Comparison of ENCODE assay signal across 9 mouse cellular contexts in genomic region chr7:132781850-132782249, GRCm38 (mm10). TPM values are rescaled to one million over a fixed set of nuclear protein-coding genes. Genes with fewer than 3 reads are reported as not detected.
DNase-seq lines count a peak whose midpoint lies in the region; ATAC-seq and TF ChIP-seq lines count a peak whose summit lies in the region.
"Had no signal": no experiment of that assay in that cellular context is flagged by ENCODE, and none has a peak within 500 bp of the region (broad histone marks: within the 10 kb centered on the region; RNA-seq: fewer than 3 reads in every experiment).

No protein-coding gene starts in this region.

- intact Hi-C loops in left cerebral cortex, postnatal 4 days (cut with DNase I): no loop called here
- intact Hi-C loops in left cerebral cortex, postnatal 36 days (cut with DNase I): no loop called here

- H3K4me2 ChIP-seq in hindbrain, embryonic 12.5 days (replicated peaks): no peak overlapping the region
- H3K4me2 ChIP-seq in neural tube, embryonic 13.5 days: no peak overlapping the region

- no peak overlapping the region for H3K9ac ChIP-seq in hindbrain, embryonic 12.5 days
- H3K9ac ChIP-seq in neural tube, embryonic 13.5 days: no peak overlapping the region

- WGBS in hindbrain, embryonic 12.5 days: 62% methylated on average over 6 of the region's 6 CpGs
- WGBS in neural tube, embryonic 13.5 days: 57% methylated on average over 6 of the region's 6 CpGs

- TF ChIP-seq CTCF in cortical plate, adult 2 months (IDR thresholded peaks at IDR 0.05; ENCODE audit: extremely low read depth, insufficient read depth, low read length): no peak

- TF ChIP-seq POLR2A in cortical plate, adult 2 months (IDR thresholded peaks at IDR 0.05; ENCODE audit: extremely low read depth, insufficient read depth, low read length): no peak

- H3K4me3 ChIP-seq in cortical plate, adult 2 months (ENCODE audit: insufficient read depth, low read length): no peak overlapping the region
- H3K4me3 ChIP-seq in hindbrain, embryonic 12.5 days: no peak overlapping the region
- H3K4me3 ChIP-seq in neural tube, embryonic 13.5 days: no peak overlapping the region
- H3K4me3 ChIP-seq: erythroblast, embryonic 14.5 days had no signal

- H3K36me3 ChIP-seq in hindbrain, embryonic 12.5 days: peaks cover 23% of the 10 kb centered on the region
- peaks cover 17% of the 10 kb centered on the region for H3K36me3 ChIP-seq in neural tube, embryonic 13.5 days

- no peaks in the 10 kb centered on the region for H3K27me3 ChIP-seq in hindbrain, embryonic 12.5 days
- no peaks in the 10 kb centered on the region for H3K27me3 ChIP-seq in neural tube, embryonic 13.5 days

- peaks cover 23% of the 10 kb centered on the region for H3K4me1 ChIP-seq in cortical plate, adult 2 months (ENCODE audit: control insufficient read depth, insufficient read depth, low read length)
- peaks cover 45% of the 10 kb centered on the region for H3K4me1 ChIP-seq in hindbrain, embryonic 12.5 days
- H3K4me1 ChIP-seq in neural tube, embryonic 13.5 days (replicated peaks): peaks cover 53% of the 10 kb centered on the region

- ATAC-seq in hindbrain, embryonic 12.5 days (ENCODE audit: low FRiP score): no peak
- ATAC-seq in neural tube, embryonic 13.5 days (ENCODE audit: low read depth): no peak; the same call in 1 of the 2 replicates
- no peak for ATAC-seq in erythroblast, adult 5-6 weeks (replicated peaks; ENCODE audit: low FRiP score, poor library complexity, severe bottlenecking)

- H3K9me3 ChIP-seq in hindbrain, embryonic 12.5 days (replicated peaks): no peaks in the 10 kb centered on the region
- H3K9me3 ChIP-seq in neural tube, embryonic 13.5 days: no peaks in the 10 kb centered on the region

- peak overlapping the region; percentile 14; the same call in 1 of the 2 replicates for H3K27ac ChIP-seq in cortical plate, adult 2 months (ENCODE audit: insufficient read depth, low read length)
- H3K27ac ChIP-seq in hindbrain, embryonic 12.5 days: peak overlapping the region; percentile 62
- peak overlapping the region; percentile 53 for H3K27ac ChIP-seq in neural tube, embryonic 13.5 days (replicated peaks)

- peak; percentile 42 for DNase-seq in left cerebral cortex, postnatal 4 days
- no peak for DNase-seq in left cerebral cortex, postnatal 36 days (ENCODE audit: low spot score in 2 of 2)
- no peak for DNase-seq in urinary bladder, postnatal 14 days (ENCODE audit: low spot score)
- no peak for DNase-seq in layer of hippocampus, adult 18-20 months (ENCODE audit: low spot score in 2 of 2)

RNA-seq across cellular contexts. Expression of gene Fam53b, which starts 31.8 kb away (rescaled TPM):
- 10 to 100 TPM; 13.4 to 13.8 TPM for total RNA-seq in left cerebral cortex, postnatal 4 days (2021)
- total RNA-seq in left cerebral cortex, postnatal 36 days (2021): 10 to 100 TPM; 50.9 to 61.0 TPM
- polyA plus RNA-seq in cortical plate, adult 2 months (2012; rRNA removed): 21.4 and 21.9 TPM in 2 replicates
- 22.7 and 25.3 TPM in 2 replicates for polyA plus RNA-seq in hindbrain, embryonic 12.5 days (2016; fragmentation: Nextera tagmentation; extraction: Ambion mirVana)
- 13.9 and 16.0 TPM in 2 replicates for polyA plus RNA-seq in neural tube, embryonic 13.5 days (2015; fragmentation: Nextera tagmentation; extraction: Ambion mirVana)
- total RNA-seq in erythroblast, adult 5-6 weeks (2015; ENCODE audit: low replicate concordance): 119 and 143 TPM in 2 replicates
- total RNA-seq in erythroblast, adult 5-6 weeks (2017; ENCODE audit: low replicate concordance): 126 and 169 TPM in 2 replicates
- total RNA-seq in layer of hippocampus, adult 18-20 months (2021): 10 to 100 TPM; 50.6 to 51.7 TPM
